Mouse (Mus musculus) cerebellum, adult 11-12 months (tissue): ENCODE results near the gene Dusp3.
A peak's percentile ranks its signal among the peaks of the same experiment; 100 is the strongest.

Experiments
- DNase-seq: peaks from one replicate; pipeline ENCODE4 v3.0.0; 2022

Gene Dusp3

GRCm38 (mm10) chr11:101986913-101987312 is at the start of gene Dusp3:
TSS of gene Dusp3 (minus strand) at chr11:101987013.
- no peak for DNase-seq

DNA sequence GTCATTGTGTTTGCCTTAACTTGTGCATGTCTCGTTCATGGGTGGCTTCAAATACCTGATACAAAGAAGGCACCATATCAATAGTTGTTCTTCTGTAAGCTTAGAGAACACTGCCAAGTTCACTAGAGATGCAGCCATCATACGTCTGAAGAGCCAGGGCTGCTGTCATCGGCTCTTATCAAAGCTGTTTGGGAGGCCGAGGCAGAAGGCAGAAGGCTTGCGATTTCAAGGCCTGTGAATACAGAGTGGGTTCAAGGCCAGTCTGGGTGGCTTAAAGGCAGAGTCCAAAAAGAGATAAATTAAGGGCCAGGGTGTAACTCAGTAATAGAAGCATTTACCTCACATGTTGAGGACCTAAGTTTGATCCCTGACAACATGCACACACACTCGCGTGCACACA is 49.5 kb upstream of the Dusp3 start:
- DNase-seq: no peak

GRCm38 (mm10) chr11:102035456-102035960 is 48.7 kb upstream of the Dusp3 start:
- no peak for DNase-seq

GRCm38 (mm10) chr11:102034887-102035286 is 48.1 kb upstream of the Dusp3 start:
- DNase-seq: peak; percentile 93

DNA sequence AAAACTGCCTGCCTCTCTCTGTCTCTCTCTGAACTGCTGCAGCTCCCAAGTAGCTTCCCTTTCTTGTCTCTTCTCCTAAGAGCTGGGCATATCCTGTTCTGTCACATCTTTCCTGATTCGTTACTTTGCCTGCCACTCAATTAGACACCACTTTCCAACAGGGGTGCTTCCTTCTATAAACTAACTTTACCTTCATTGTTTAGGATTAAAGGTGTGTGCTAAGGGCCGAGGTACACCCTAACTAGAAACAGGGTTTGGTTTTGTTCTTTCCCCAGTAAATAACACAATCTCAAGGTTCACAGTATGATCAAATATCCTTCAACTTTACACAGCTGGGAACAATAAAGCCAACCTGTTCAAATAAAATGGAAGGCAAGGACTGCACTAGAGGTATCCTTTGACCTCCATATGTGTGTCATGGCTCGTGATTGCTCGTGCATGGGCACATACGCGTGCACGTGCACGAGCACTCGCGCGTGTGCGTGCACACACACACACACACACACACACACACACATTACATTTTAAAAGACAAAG is 46.3 kb upstream of the Dusp3 start:
- DNase-seq: no peak

DNA sequence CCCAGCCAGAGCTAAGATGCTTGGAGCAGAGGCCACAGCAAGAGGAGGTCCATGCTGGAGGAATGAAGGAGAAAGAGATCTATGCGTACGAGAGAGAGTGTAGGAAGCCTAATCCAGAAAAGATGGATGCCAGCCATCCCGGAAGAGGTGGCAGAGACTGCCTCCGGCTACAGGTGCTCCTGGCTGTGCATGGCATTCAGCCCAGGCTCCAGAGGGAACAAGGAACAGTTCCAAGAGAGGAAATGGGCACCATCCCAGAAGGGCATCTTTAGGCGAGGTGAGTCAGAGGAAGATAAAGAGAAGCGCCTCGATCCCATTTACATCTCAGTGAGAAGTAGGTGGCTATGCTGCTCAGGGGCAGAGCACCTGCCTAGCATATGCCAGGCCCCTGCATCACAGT is 44.3 kb upstream of the Dusp3 start:
- peak; percentile 98 for DNase-seq

DNA sequence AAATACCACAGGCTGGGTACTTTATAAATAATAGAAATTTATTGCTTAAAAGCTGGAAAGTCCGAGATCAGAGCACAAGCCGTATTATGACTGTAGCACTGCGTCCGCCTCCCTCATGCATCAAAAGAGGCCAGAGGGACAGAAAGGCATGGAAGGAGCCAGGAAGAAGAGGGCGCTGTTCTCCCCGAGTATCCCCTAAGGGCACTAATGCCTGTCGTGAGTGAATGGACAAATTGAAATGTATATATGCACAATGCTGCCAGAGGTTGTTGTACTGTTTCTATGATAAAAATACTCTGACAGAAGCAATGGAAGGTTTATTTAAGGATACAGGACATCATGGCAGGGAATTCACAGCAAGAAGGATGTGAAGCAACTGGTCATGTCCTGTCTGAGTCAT is 43.2 kb upstream of the Dusp3 start:
- DNase-seq: no peak

DNA sequence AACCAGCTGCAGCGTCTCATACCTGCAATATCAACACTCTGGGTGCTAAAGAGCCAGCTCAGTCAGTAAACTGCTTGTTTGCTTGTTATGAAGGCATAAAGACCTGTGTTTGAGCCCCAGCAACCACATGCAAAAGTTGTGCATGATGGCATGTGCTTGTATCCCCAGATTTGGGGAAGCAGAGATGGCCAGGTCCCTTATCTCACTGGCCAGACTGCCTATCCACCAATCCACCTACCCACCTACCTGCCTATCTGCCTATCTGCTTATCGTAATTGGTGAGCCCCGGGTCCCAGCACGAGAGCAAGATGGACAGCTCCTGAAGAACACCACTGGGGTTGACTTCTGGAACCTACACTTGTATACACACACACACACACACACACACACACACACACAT is 42.5 kb upstream of the Dusp3 start:
- DNase-seq: no peak

- no peak for DNase-seq
Observed at GRCm38 (mm10) chr11:102028087-102028816, 41.4 kb upstream of the Dusp3 start, which contains the start of gene Mpp3. TSS of gene Mpp3 (minus strand) at chr11:102028461.

- DNase-seq: peak; percentile 75
Observed at GRCm38 (mm10) chr11:102027361-102028017, 40.7 kb upstream of the Dusp3 start.

DNA sequence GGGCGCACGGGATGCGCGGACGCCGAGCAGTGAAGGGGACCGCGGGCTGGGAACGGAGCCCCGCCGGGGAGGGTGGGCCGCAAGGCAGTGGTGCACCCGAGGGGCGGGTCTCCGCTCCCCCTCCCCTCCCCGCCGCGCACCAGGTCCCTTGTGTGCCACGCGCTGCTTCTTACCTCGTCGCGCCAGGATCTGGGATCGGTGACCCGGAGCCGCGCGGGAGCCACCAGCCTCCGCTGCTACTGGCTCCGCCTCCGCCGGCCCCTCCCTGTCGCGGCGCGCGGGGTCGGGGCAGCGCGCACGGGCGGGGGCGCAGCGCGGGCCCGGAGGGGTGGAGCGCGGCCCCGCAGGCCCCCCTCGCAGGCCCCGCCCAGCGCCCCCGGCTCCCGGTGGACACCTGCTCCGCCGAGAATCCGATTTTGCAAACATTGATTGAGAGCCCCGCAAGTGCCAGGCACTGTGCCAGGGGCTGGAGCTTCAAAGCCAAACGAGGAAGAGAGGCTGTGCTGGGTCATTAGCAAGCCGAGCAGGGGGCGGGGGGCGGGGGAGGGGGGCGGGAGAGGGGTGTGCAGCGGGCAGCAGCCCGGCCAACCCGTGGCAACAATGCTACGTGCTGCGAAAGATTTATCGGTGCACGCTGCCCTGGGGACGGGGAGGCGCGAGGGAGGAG is 40.0 kb upstream of the Dusp3 start:
- DNase-seq: peak; percentile 91

- DNase-seq: peak; percentile 73
Observed at GRCm38 (mm10) chr11:102025991-102026660, 39.3 kb upstream of the Dusp3 start.

DNA sequence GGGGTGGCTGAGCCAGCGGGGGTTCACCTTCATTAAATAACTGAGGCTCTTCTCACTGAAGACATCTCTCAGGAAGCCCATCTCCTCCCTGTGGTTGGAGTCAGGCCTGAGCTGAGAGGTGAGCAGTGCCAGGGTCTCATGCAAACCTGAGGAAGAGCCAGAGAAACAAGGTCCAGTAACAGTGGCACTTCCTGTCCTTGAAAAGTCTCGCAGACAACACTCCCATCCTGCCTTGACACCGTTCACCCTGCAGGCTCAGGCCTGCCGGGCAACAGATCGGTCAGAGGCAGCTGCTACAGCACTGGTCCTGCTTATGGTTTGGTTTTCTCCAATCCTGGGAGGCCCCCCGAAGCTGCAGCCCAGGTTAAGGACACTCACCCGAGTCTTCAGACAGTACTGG is 38.5 kb upstream of the Dusp3 start:
- DNase-seq: no peak

- no peak for DNase-seq
Observed at GRCm38 (mm10) chr11:102024875-102025274, 38.1 kb upstream of the Dusp3 start.

- DNase-seq: peak; percentile 93
Observed at GRCm38 (mm10) chr11:102024084-102024758, 37.4 kb upstream of the Dusp3 start.

GRCm38 (mm10) chr11:102023406-102023805 is 36.6 kb upstream of the Dusp3 start:
- no peak for DNase-seq

GRCm38 (mm10) chr11:102021196-102021595 is 34.4 kb upstream of the Dusp3 start:
- peak; percentile 75 for DNase-seq

DNA sequence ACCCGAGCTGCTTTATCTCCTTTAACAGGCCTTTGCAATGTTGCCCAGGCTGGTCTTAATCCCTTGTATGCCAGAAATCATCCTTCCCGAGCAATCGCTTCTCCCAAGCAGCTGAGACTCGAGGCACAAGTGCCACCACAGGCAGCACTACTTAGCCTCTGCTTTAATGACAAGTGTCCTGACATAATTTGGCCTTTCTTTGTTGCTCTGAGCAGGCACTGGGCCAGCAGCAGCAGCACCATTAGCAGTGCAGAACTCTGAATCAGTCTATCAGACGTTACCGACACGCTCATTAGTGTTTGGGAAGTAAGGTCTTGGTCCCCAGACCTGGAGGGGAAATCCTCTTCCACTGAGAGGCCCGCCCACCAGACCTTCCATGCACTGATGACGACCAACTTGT is 32.9 kb upstream of the Dusp3 start:
- no peak for DNase-seq

- no peak for DNase-seq
Observed at GRCm38 (mm10) chr11:102016136-102016535, 29.3 kb upstream of the Dusp3 start.

DNA sequence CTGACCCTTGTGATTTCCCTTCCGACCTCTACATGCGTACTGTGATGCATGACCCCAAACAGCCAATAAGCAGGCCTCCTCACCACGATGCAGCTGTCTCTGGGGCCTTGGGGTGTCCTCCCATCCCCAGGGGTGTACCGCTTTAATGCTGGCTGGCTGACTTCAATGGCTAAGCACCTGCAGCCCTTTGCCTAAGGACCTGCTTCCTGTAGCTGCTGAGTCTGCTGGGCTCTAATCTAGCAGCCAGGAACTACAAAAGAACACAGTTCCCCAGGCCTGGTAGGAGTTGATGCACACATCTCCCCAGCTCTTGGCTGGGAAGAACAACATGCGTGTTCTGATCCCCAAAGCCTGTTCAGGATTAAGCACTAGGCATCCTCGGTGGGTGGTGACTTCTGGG is 28.7 kb upstream of the Dusp3 start:
- DNase-seq: no peak

GRCm38 (mm10) chr11:102013201-102013600 is 26.4 kb upstream of the Dusp3 start:
- DNase-seq: no peak

DNA sequence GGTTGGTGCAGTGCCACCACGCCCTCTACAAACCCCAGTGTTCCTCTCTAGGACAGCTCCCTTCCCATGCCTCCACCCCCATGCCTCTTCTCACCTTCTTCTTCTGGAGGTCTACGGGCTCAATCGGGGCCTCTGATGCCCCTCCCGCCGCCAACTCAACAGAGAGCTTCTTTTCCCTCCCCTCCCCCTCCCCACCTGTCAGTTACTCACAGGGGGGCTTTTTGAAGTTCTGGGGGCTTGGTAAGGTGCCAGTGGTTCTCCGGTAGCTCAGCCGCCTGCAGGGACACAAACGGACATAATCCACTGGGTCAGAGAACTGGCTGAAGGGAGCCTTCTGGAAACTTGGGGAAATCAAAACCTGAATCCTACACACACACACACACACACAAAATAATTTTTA is 24.7 kb upstream of the Dusp3 start:
- no peak for DNase-seq
